Mouse (Mus musculus): Measurements from ENCODE around the gene Golph3l.

GRCm38 (mm10) chr3:95662724-95663449, 74.2 kb downstream of the Golph3l start:
- TF ChIP-seq CTCF (IDR thresholded peaks at IDR 0.05; ENCODE audit: low read depth) (no peak), EP300 (IDR thresholded peaks at IDR 0.05; ENCODE audit: low read depth) (no peak)

Data from heart, postnatal 0 days (tissue).